Mouse (Mus musculus): ENCODE data around the gene Hhat. TPM values are rescaled to one million over a fixed set of nuclear protein-coding genes. Genes with fewer than 3 reads are reported as not detected.

Hhat gene
- total and polyA plus RNA-seq, 2 experiments from 2014 or later: 4.0 to 13.2 TPM

- H3K4me2 ChIP-seq (ENCODE audit: low read depth, low read length): no peak overlapping the region
- WGBS: 62% methylated on average over 6 of the region's 6 CpGs
- TF ChIP-seq EP300 (IDR thresholded peaks at IDR 0.05; ENCODE audit: low read depth) (no peak), CTCF (IDR thresholded peaks at IDR 0.05; ENCODE audit: low read depth) (no peak)
- H3K27me3 ChIP-seq (ENCODE audit: control insufficient read depth, insufficient read depth, low read length): no peaks in the 10 kb centered on the region
- no peak for DNase-seq (ENCODE audit: low spot score)
- no peak for ATAC-seq (ENCODE audit: insufficient read depth, low read depth)
- peaks cover 3% of the 10 kb centered on the region for H3K4me1 ChIP-seq (ENCODE audit: control insufficient read depth, insufficient read depth)
- no peak overlapping the region for H3K4me3 ChIP-seq (ENCODE audit: low read depth, low read length)
- H3K27ac ChIP-seq (ENCODE audit: low read depth): no peak overlapping the region
- no peaks in the 10 kb centered on the region for H3K36me3 ChIP-seq (replicated peaks; ENCODE audit: control insufficient read depth, insufficient read depth, low read length)
- no peak overlapping the region for H3K9ac ChIP-seq (replicated peaks; ENCODE audit: low read depth, low read length)
- 0 out of 2 replicates have a peak, but pooled peaks cover 5% of the 10 kb centered on the region for H3K9me3 ChIP-seq (replicated peaks; ENCODE audit: control insufficient read depth, low read length)
Measured at GRCm38 (mm10) chr1:192657417-192657816, 113.6 kb downstream of the Hhat start.

DNA sequence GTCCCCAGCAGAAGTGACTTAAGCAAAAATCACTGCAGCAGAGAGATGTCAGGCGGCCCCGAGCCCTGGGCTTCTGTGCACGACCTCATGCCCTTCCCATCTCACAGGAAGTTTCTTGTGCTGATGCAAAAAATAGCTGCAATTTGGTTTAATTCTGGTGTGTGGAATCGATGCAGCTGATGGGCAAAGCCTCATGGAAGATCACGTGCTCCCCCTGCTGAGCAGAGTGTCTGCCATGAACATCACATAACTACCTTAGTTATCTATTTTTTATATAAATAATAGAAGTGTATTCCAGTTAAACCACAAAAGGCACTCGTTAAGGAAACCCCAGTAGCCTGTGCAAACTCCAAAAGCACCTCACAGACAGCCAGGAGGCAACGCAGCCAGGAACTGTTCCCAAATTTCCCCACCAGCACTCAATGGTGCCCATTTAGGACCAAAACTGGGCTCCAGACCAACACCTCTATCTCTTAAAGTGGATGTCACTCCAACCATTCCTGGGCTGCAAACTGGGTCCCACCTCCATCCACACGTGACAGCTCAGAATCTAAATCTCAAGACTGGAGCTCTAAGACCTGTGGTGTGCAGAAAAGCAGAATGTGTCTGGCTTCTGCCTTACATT is 118.9 kb downstream of the Hhat start:
- Histone ChIP-seq H3K4me3 (ENCODE audit: low read depth, low read length) (no peak overlapping the region), H3K9me3 (replicated peaks; ENCODE audit: control insufficient read depth, low read length) (no peaks in the 10 kb centered on the region), H3K4me1 (ENCODE audit: control insufficient read depth, insufficient read depth) (peaks cover 22% of the 10 kb centered on the region), H3K36me3 (replicated peaks; ENCODE audit: control insufficient read depth, insufficient read depth, low read length) (no peaks in the 10 kb centered on the region), H3K27ac (ENCODE audit: low read depth) (peak overlapping the region; percentile 73), H3K4me2 (ENCODE audit: low read depth, low read length) (peak overlapping the region; percentile 12; the same call in 1 of the 2 replicates), H3K9ac (replicated peaks; ENCODE audit: low read depth, low read length) (no peak overlapping the region), H3K27me3 (ENCODE audit: control insufficient read depth, insufficient read depth, low read length) (no peaks in the 10 kb centered on the region)
- DNase-seq (ENCODE audit: low spot score) (peak; percentile 76), ATAC-seq (ENCODE audit: insufficient read depth, low read depth) (peak; percentile 93)
- 24% methylated on average over 8 of the region's 8 CpGs for WGBS
- no peak; the same call in 1 of the 2 replicates for TF ChIP-seq CTCF (IDR thresholded peaks at IDR 0.05; ENCODE audit: low read depth)
- no peak for TF ChIP-seq EP300 (IDR thresholded peaks at IDR 0.05; ENCODE audit: low read depth)

DNA sequence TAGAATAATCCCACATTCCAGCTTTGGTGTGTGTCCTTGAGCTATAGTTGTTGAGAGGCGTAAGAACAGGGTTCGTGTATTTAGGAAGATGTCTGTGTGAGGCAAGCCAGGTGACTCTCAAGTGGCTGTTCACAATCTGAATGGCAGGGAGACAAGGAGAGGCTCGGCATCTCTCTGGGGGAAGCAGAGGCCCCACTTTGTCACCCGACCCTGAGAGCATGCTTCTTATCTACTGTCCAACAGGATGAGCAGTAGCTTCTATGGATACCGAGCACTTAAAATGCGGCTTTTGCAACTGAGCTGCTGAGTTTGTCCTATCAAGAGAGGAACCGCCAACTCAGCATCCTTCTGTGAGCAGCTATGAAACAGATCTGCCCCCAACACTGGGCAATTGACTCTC is 120.4 kb downstream of the Hhat start:
- no peak for DNase-seq (ENCODE audit: low spot score)
- Histone ChIP-seq H3K36me3 (replicated peaks; ENCODE audit: control insufficient read depth, insufficient read depth, low read length) (no peaks in the 10 kb centered on the region), H3K4me3 (ENCODE audit: low read depth, low read length) (no peak overlapping the region), H3K4me1 (ENCODE audit: control insufficient read depth, insufficient read depth) (peaks cover 22% of the 10 kb centered on the region), H3K9ac (replicated peaks; ENCODE audit: low read depth, low read length) (no peak overlapping the region), H3K27ac (ENCODE audit: low read depth) (no peak overlapping the region), H3K9me3 (replicated peaks; ENCODE audit: control insufficient read depth, low read length) (no peaks in the 10 kb centered on the region), H3K27me3 (ENCODE audit: control insufficient read depth, insufficient read depth, low read length) (no peaks in the 10 kb centered on the region), H3K4me2 (ENCODE audit: low read depth, low read length) (no peak overlapping the region)
- ATAC-seq (ENCODE audit: insufficient read depth, low read depth): no peak
- 37% methylated on average over 7 of the region's 7 CpGs for WGBS
- TF ChIP-seq EP300 (IDR thresholded peaks at IDR 0.05; ENCODE audit: low read depth): no peak
- no peak for TF ChIP-seq CTCF (IDR thresholded peaks at IDR 0.05; ENCODE audit: low read depth)

GRCm38 (mm10) chr1:192650023-192650422 is 121.0 kb downstream of the Hhat start:
- Histone ChIP-seq H3K27ac (ENCODE audit: low read depth) (no peak overlapping the region), H3K9ac (replicated peaks; ENCODE audit: low read depth, low read length) (no peak overlapping the region), H3K4me3 (ENCODE audit: low read depth, low read length) (no peak overlapping the region), H3K9me3 (replicated peaks; ENCODE audit: control insufficient read depth, low read length) (no peaks in the 10 kb centered on the region), H3K27me3 (ENCODE audit: control insufficient read depth, insufficient read depth, low read length) (no peaks in the 10 kb centered on the region), H3K4me1 (ENCODE audit: control insufficient read depth, insufficient read depth) (peaks cover 22% of the 10 kb centered on the region), H3K4me2 (ENCODE audit: low read depth, low read length) (no peak overlapping the region), H3K36me3 (replicated peaks; ENCODE audit: control insufficient read depth, insufficient read depth, low read length) (no peaks in the 10 kb centered on the region)
- TF ChIP-seq CTCF (IDR thresholded peaks at IDR 0.05; ENCODE audit: low read depth) (no peak), EP300 (IDR thresholded peaks at IDR 0.05; ENCODE audit: low read depth) (no peak)
- ATAC-seq (ENCODE audit: insufficient read depth, low read depth): no peak
- DNase-seq (ENCODE audit: low spot score): no peak
- 81% methylated on average over 4 of the region's 4 CpGs for WGBS

DNA sequence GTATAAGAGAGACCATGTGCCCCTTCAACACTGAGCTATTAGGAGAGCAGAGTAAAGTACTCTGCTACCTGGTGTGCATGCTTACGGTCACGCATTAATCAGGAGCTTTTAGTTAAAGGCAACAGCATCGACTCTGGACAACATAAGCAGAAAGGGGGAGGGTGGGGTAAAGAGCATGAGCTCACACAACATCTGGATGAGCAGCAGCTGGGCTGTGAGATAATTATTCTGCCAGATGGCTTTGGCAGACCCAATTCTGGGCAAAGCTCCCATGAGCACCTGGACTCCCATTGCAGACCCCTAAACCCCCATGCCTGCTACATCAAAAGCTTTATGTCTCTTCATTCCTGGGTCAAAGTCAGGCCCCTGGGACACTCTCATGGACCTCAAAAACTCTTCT is 121.8 kb downstream of the Hhat start:
- Histone ChIP-seq H3K27me3 (ENCODE audit: control insufficient read depth, insufficient read depth, low read length) (no peaks in the 10 kb centered on the region), H3K9ac (replicated peaks; ENCODE audit: low read depth, low read length) (no peak overlapping the region), H3K36me3 (replicated peaks; ENCODE audit: control insufficient read depth, insufficient read depth, low read length) (no peaks in the 10 kb centered on the region), H3K27ac (ENCODE audit: low read depth) (no peak overlapping the region), H3K4me2 (ENCODE audit: low read depth, low read length) (no peak overlapping the region), H3K4me3 (ENCODE audit: low read depth, low read length) (no peak overlapping the region), H3K9me3 (replicated peaks; ENCODE audit: control insufficient read depth, low read length) (no peaks in the 10 kb centered on the region), H3K4me1 (ENCODE audit: control insufficient read depth, insufficient read depth) (peaks cover 22% of the 10 kb centered on the region)
- DNase-seq (ENCODE audit: low spot score) (no peak), ATAC-seq (ENCODE audit: insufficient read depth, low read depth) (no peak)
- TF ChIP-seq CTCF (IDR thresholded peaks at IDR 0.05; ENCODE audit: low read depth) (no peak), EP300 (IDR thresholded peaks at IDR 0.05; ENCODE audit: low read depth) (no peak)
- 74% methylated on average over 3 of the region's 3 CpGs for WGBS

DNA sequence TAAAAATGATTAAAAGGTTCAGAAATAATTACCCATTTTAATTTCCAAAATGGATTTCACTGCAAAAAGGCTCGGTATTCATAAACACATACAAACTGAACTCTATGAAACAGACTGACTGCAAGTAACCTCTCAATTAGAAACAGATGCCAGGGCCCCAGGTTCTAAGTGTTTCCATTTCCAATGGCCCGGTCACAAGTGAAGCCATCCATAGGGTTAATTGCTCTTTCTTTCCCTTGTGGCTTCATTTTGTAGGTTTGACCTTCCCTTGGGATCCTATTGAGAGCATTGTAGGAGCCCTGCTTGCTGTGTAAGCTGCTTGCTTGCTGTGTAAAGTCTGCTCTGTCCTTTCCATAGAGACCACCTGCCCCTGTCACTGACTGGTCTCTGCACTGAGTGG is 123.7 kb downstream of the Hhat start:
- Histone ChIP-seq H3K4me2 (ENCODE audit: low read depth, low read length) (no peak overlapping the region), H3K4me3 (ENCODE audit: low read depth, low read length) (no peak overlapping the region), H3K4me1 (ENCODE audit: control insufficient read depth, insufficient read depth) (peaks cover 18% of the 10 kb centered on the region), H3K9ac (replicated peaks; ENCODE audit: low read depth, low read length) (no peak overlapping the region), H3K36me3 (replicated peaks; ENCODE audit: control insufficient read depth, insufficient read depth, low read length) (no peaks in the 10 kb centered on the region), H3K9me3 (replicated peaks; ENCODE audit: control insufficient read depth, low read length) (no peaks in the 10 kb centered on the region), H3K27me3 (ENCODE audit: control insufficient read depth, insufficient read depth, low read length) (no peaks in the 10 kb centered on the region), H3K27ac (ENCODE audit: low read depth) (no peak overlapping the region)
- WGBS: 88% methylated on average over 2 of the region's 2 CpGs
- ATAC-seq (ENCODE audit: insufficient read depth, low read depth) (no peak), DNase-seq (ENCODE audit: low spot score) (no peak)
- TF ChIP-seq CTCF (IDR thresholded peaks at IDR 0.05; ENCODE audit: low read depth) (no peak), EP300 (IDR thresholded peaks at IDR 0.05; ENCODE audit: low read depth) (no peak)

All from heart, postnatal 0 days (tissue).